ENCODE assay signal across 8 mouse cellular contexts in the genomic region with DNA sequence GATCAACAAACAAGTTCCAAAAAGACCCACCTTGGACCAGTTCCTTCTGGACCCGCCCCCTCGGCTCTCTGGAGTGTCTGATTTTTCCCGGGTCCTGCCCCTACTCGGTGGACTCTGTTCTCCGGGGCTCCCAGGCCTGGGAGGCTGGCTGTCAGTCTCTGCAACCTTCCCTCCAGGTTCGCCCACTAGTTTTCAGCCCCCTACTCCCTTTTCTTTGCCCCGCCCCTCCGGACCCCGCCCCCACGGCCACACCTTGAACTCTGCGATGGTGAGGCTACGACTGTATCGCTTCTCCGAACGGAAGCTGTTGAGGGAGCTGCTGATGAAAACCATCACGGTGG. TPM values are rescaled to one million over a fixed set of nuclear protein-coding genes. Genes with fewer than 3 reads are reported as not detected.
DNase-seq lines count a peak whose midpoint lies in the region; ATAC-seq and TF ChIP-seq lines count a peak whose summit lies in the region.

No protein-coding gene starts in this region.

- DNase-seq in kidney, adult 2 months: no peak
- no peak for DNase-seq in kidney, postnatal 4 days
- DNase-seq in midbrain, embryonic 14.5 days: no peak
- no peak for DNase-seq in cerebellum, postnatal 4 days (ENCODE audit: low spot score in 2 of 2)
- DNase-seq in cerebellum, postnatal 14 days: no peak

- peaks cover 11% of the 10 kb centered on the region; the same call in 1 of the 2 replicates for H3K4me1 ChIP-seq in kidney, adult 2 months (ENCODE audit: control insufficient read depth, insufficient read depth, low read length)
- peaks cover 1% of the 10 kb centered on the region; the same call in 1 of the 2 replicates for H3K4me1 ChIP-seq in bone marrow, adult 2 months (ENCODE audit: control insufficient read depth, insufficient read depth, low read length)
- H3K4me1 ChIP-seq in hindbrain, embryonic 13.5 days (replicated peaks): peaks cover 22% of the 10 kb centered on the region
- H3K4me1 ChIP-seq in midbrain, embryonic 14.5 days (ENCODE audit: control insufficient read depth, insufficient read depth, low read length): peaks cover 19% of the 10 kb centered on the region

- ATAC-seq in hindbrain, embryonic 13.5 days (ENCODE audit: low FRiP score): no peak; the same call in 1 of the 2 replicates
- ATAC-seq in midbrain, embryonic 14.5 days (ENCODE audit: low FRiP score, low TSS enrichment): no peak; the same call in 1 of the 2 replicates
- ATAC-seq in CD4-positive, CD25-positive, alpha-beta regulatory T cell, adult 4 months: no peak

- H3K36me3 ChIP-seq in kidney, adult 2 months (ENCODE audit: control insufficient read depth, insufficient read depth, low read length): no peaks in the 10 kb centered on the region
- H3K36me3 ChIP-seq in hindbrain, embryonic 13.5 days: peaks cover 57% of the 10 kb centered on the region
- H3K36me3 ChIP-seq in midbrain, embryonic 14.5 days (ENCODE audit: control insufficient read depth, insufficient read depth, low read length): peaks cover 51% of the 10 kb centered on the region

- H3K9ac ChIP-seq in hindbrain, embryonic 13.5 days: peak overlapping the region; percentile 78
- H3K9ac ChIP-seq in midbrain, embryonic 14.5 days (replicated peaks; ENCODE audit: low read length): peak overlapping the region; percentile 74

- TF ChIP-seq CTCF in kidney, adult 2 months (conservative IDR thresholded peaks at IDR 0.05; ENCODE audit: insufficient read depth, insufficient read length, low read depth, low read length): no peak
- no peak for TF ChIP-seq CTCF in bone marrow, adult 2 months (IDR thresholded peaks at IDR 0.05; ENCODE audit: control insufficient read depth, insufficient read depth, low read length)

- H3K27me3 ChIP-seq in kidney, adult 2 months (replicated peaks; ENCODE audit: control insufficient read depth, insufficient read depth, low read length): no peaks in the 10 kb centered on the region
- H3K27me3 ChIP-seq in hindbrain, embryonic 13.5 days: no peaks in the 10 kb centered on the region
- H3K27me3 ChIP-seq in midbrain, embryonic 14.5 days (ENCODE audit: control insufficient read depth, insufficient read depth, low read length): no peaks in the 10 kb centered on the region

- H3K27ac ChIP-seq in kidney, adult 2 months (ENCODE audit: insufficient read depth, low read depth, low read length): no peak overlapping the region
- H3K27ac ChIP-seq in bone marrow, adult 2 months (ENCODE audit: control insufficient read depth, insufficient read depth, low read depth, low read length, poor library complexity): no peak overlapping the region
- H3K27ac ChIP-seq in hindbrain, embryonic 13.5 days: peak overlapping the region; percentile 79
- peak overlapping the region; percentile 94 for H3K27ac ChIP-seq in midbrain, embryonic 14.5 days (replicated peaks; ENCODE audit: low read depth, low read length)

- WGBS in kidney, adult 2 months: under 1% methylated on average over 16 of the region's 16 CpGs
- WGBS in bone marrow, adult 2 months: under 1% methylated on average over 16 of the region's 16 CpGs
- WGBS in hindbrain, embryonic 13.5 days: 2% methylated on average over 16 of the region's 16 CpGs
- WGBS in midbrain, embryonic 14.5 days: under 1% methylated on average over 16 of the region's 16 CpGs

- no peaks in the 10 kb centered on the region for H3K9me3 ChIP-seq in hindbrain, embryonic 13.5 days
- H3K9me3 ChIP-seq in midbrain, embryonic 14.5 days (ENCODE audit: control insufficient read depth, low read length): no peaks in the 10 kb centered on the region

- H3K4me3 ChIP-seq in kidney, adult 2 months (ENCODE audit: insufficient read depth, low read depth, low read length): peak overlapping the region; percentile 87
- peak overlapping the region; percentile 71 for H3K4me3 ChIP-seq in bone marrow, adult 2 months (replicated peaks; ENCODE audit: control insufficient read depth, low read depth, low read length)
- peak overlapping the region; percentile 72 for H3K4me3 ChIP-seq in hindbrain, embryonic 13.5 days
- peak overlapping the region; percentile 73 for H3K4me3 ChIP-seq in midbrain, embryonic 14.5 days (replicated peaks; ENCODE audit: low read depth, low read length)

- no peak for TF ChIP-seq POLR2A in kidney, adult 2 months (IDR thresholded peaks at IDR 0.05; ENCODE audit: low read depth, low read length)
- no peak for TF ChIP-seq POLR2A in bone marrow, adult 2 months (IDR thresholded peaks at IDR 0.05; ENCODE audit: borderline replicate concordance, control insufficient read depth, low read depth, low read length)

- H3K4me2 ChIP-seq in hindbrain, embryonic 13.5 days: peak overlapping the region; percentile 78
- peak overlapping the region; percentile 74 for H3K4me2 ChIP-seq in midbrain, embryonic 14.5 days (ENCODE audit: low read length)

RNA-seq across cellular contexts. Expression of a gene that starts 0.5 kb away (rescaled TPM):
- 187 and 196 TPM in 2 replicates for polyA plus RNA-seq in kidney, adult 2 months (2012; rRNA removed)
- polyA plus RNA-seq in bone marrow, adult 2 months (2011; ENCODE audit: insufficient read depth, insufficient read length, low replicate concordance, missing spikeins): 41.5 and 50.8 TPM in 2 replicates
- 174 and 175 TPM in 2 replicates for polyA plus RNA-seq in hindbrain, embryonic 13.5 days (2015; fragmentation: Nextera tagmentation; extraction: Ambion mirVana)
- 176 and 240 TPM in 2 replicates for polyA plus RNA-seq in midbrain, embryonic 14.5 days (2014; fragmentation: Nextera tagmentation; extraction: Ambion mirVana)
- 10 to 100 TPM; 50.3 to 54.3 TPM for polyA plus RNA-seq in CD4-positive, CD25-positive, alpha-beta regulatory T cell, adult 4 months (2017; shearing (Covaris generic))

RNA-seq across cellular contexts. Expression of a gene that starts 0.8 kb away (rescaled TPM):
- 51.8 and 72.2 TPM in 2 replicates for polyA plus RNA-seq in kidney, adult 2 months (2012; rRNA removed)
- 24.0 and 67.8 TPM in 2 replicates for polyA plus RNA-seq in bone marrow, adult 2 months (2011; ENCODE audit: insufficient read depth, insufficient read length, low replicate concordance, missing spikeins)
- polyA plus RNA-seq in hindbrain, embryonic 13.5 days (2015; fragmentation: Nextera tagmentation; extraction: Ambion mirVana): 383 and 390 TPM in 2 replicates
- polyA plus RNA-seq in midbrain, embryonic 14.5 days (2014; fragmentation: Nextera tagmentation; extraction: Ambion mirVana): 337 and 360 TPM in 2 replicates
- polyA plus RNA-seq in CD4-positive, CD25-positive, alpha-beta regulatory T cell, adult 4 months (2017; shearing (Covaris generic)): 100 to 1,000 TPM in 1 of 2 experiments, 10 to 100 TPM in 1; 96.7 to 104 TPM

RNA-seq across cellular contexts. Expression of a gene that starts 4.2 kb away (rescaled TPM):
- polyA plus RNA-seq in kidney, adult 2 months (2012; rRNA removed): 0.19 and 0.27 TPM in 2 replicates
- not detected in 2 replicates for polyA plus RNA-seq in bone marrow, adult 2 months (2011; ENCODE audit: insufficient read depth, insufficient read length, low replicate concordance, missing spikeins)
- polyA plus RNA-seq in hindbrain, embryonic 13.5 days (2015; fragmentation: Nextera tagmentation; extraction: Ambion mirVana): not detected in 2 replicates
- polyA plus RNA-seq in midbrain, embryonic 14.5 days (2014; fragmentation: Nextera tagmentation; extraction: Ambion mirVana): not detected in 2 replicates
- polyA plus RNA-seq in CD4-positive, CD25-positive, alpha-beta regulatory T cell, adult 4 months (2017; shearing (Covaris generic)): not detected

RNA-seq across cellular contexts. Expression of a gene that starts 32.7 kb away (rescaled TPM):
- polyA plus RNA-seq in kidney, adult 2 months (2012; rRNA removed): 724 and 781 TPM in 2 replicates
- polyA plus RNA-seq in bone marrow, adult 2 months (2011; ENCODE audit: insufficient read depth, insufficient read length, low replicate concordance, missing spikeins): 120 and 171 TPM in 2 replicates
- polyA plus RNA-seq in hindbrain, embryonic 13.5 days (2015; fragmentation: Nextera tagmentation; extraction: Ambion mirVana): 68.1 and 78.1 TPM in 2 replicates
- polyA plus RNA-seq in midbrain, embryonic 14.5 days (2014; fragmentation: Nextera tagmentation; extraction: Ambion mirVana): 53.0 and 70.5 TPM in 2 replicates
- 10 to 100 TPM; 49.8 to 68.7 TPM for polyA plus RNA-seq in CD4-positive, CD25-positive, alpha-beta regulatory T cell, adult 4 months (2017; shearing (Covaris generic))

RNA-seq across cellular contexts. Expression of a gene that starts 47.4 kb away (rescaled TPM):
- polyA plus RNA-seq in kidney, adult 2 months (2012; rRNA removed): 76.0 and 141 TPM in 2 replicates
- polyA plus RNA-seq in bone marrow, adult 2 months (2011; ENCODE audit: insufficient read depth, insufficient read length, low replicate concordance, missing spikeins): 6.8 TPM in 1 of 2 replicates, not detected in the other
- 4.5 and 8.0 TPM in 2 replicates for polyA plus RNA-seq in hindbrain, embryonic 13.5 days (2015; fragmentation: Nextera tagmentation; extraction: Ambion mirVana)
- polyA plus RNA-seq in midbrain, embryonic 14.5 days (2014; fragmentation: Nextera tagmentation; extraction: Ambion mirVana): 5.5 TPM in 2 replicates
- under 1 TPM in 1 of 2 experiments, not detected in 1; 0.90 TPM for polyA plus RNA-seq in CD4-positive, CD25-positive, alpha-beta regulatory T cell, adult 4 months (2017; shearing (Covaris generic))

Comparison
In these comparisons a context has a peak if more than half of its experiments do, and no peak if none do; other contexts are left out.
1. H3K27ac ChIP-seq: peak in hindbrain, embryonic 13.5 days (single experiment) and midbrain, embryonic 14.5 days (single experiment); none in kidney, adult 2 months (single experiment) and bone marrow, adult 2 months (single experiment).
2. Peak in every context shown above with its lines, with median percentiles within 50 percentile points of each other: H3K4me3 ChIP-seq.